Mouse (Mus musculus): Measurements from ENCODE around the gene Clvs2.

- no peak for TF ChIP-seq POLR2A (IDR thresholded peaks at IDR 0.05; ENCODE audit: extremely low read depth, insufficient read depth, low read length)
- TF ChIP-seq CTCF (IDR thresholded peaks at IDR 0.05; ENCODE audit: low read depth, low read length) = no peak
These were observed 35.8 kb downstream of the Clvs2 start for GRCm38 (mm10) chr10:33588800-33589199.
